Mouse (Mus musculus): ENCODE results near the gene Rpl31. TPM values are rescaled to one million over a fixed set of nuclear protein-coding genes. Genes with fewer than 3 reads are reported as not detected.

The Rpl31 gene
- 100 to 1,000 TPM; 810 to 867 TPM for total RNA-seq (2021)

- peak; percentile 98 for DNase-seq
Measured at GRCm38 (mm10) chr1:39367601-39368266, at the start of gene Rpl31. Gene Rpl31 (plus strand): TSS chr1:39367842.

- DNase-seq = peak; percentile 31
Measured at GRCm38 (mm10) chr1:39317935-39318334, 49.7 kb upstream of the Rpl31 start.

- DNase-seq = no peak
Measured at GRCm38 (mm10) chr1:39318870-39319269, 48.8 kb upstream of the Rpl31 start.

- DNase-seq = no peak
Measured at GRCm38 (mm10) chr1:39321954-39322353, 45.7 kb upstream of the Rpl31 start.

- no peak for DNase-seq
Measured at GRCm38 (mm10) chr1:39325228-39325627, 42.4 kb upstream of the Rpl31 start.

- DNase-seq = no peak
Measured at GRCm38 (mm10) chr1:39327546-39327945, 40.1 kb upstream of the Rpl31 start.

- peak; percentile 75 for DNase-seq
Measured at GRCm38 (mm10) chr1:39330857-39331594, 36.6 kb upstream of the Rpl31 start.

- DNase-seq = no peak
Measured at GRCm38 (mm10) chr1:39332456-39332855, 35.2 kb upstream of the Rpl31 start.

- no peak for DNase-seq
Measured at GRCm38 (mm10) chr1:39335561-39336196, 32.0 kb upstream of the Rpl31 start.

GRCm38 (mm10) chr1:39336788-39337187, 30.9 kb upstream of the Rpl31 start:
- DNase-seq = no peak

- DNase-seq = no peak
Measured at GRCm38 (mm10) chr1:39338831-39339230, 28.8 kb upstream of the Rpl31 start.

- no peak for DNase-seq
Measured at GRCm38 (mm10) chr1:39339455-39339854, 28.2 kb upstream of the Rpl31 start.

GRCm38 (mm10) chr1:39340156-39340555, 27.5 kb upstream of the Rpl31 start:
- no peak for DNase-seq

- peak; percentile 65 for DNase-seq
Measured at GRCm38 (mm10) chr1:39340647-39341046, 27.0 kb upstream of the Rpl31 start.

- peak; percentile 25 for DNase-seq
Measured at GRCm38 (mm10) chr1:39341807-39342206, 25.8 kb upstream of the Rpl31 start.

- no peak for DNase-seq
Measured at GRCm38 (mm10) chr1:39343242-39343641, 24.4 kb upstream of the Rpl31 start.

GRCm38 (mm10) chr1:39344981-39345600, 22.6 kb upstream of the Rpl31 start:
- peak; percentile 23 for DNase-seq

GRCm38 (mm10) chr1:39349001-39349400, 18.6 kb upstream of the Rpl31 start:
- peak; percentile 49 for DNase-seq

- DNase-seq = no peak
Measured at GRCm38 (mm10) chr1:39349427-39349826, 18.2 kb upstream of the Rpl31 start.

GRCm38 (mm10) chr1:39361754-39362514, 5.7 kb upstream of the Rpl31 start:
- DNase-seq = no peak

- no peak for DNase-seq
Measured at GRCm38 (mm10) chr1:39362515-39362893, 5.1 kb upstream of the Rpl31 start.

GRCm38 (mm10) chr1:39365562-39365961, 2.1 kb upstream of the Rpl31 start:
- no peak for DNase-seq
